Mouse (Mus musculus) stomach, embryonic 15.5 days (tissue): ENCODE measurements around the gene Olfml1. TPM values are rescaled to one million over a fixed set of nuclear protein-coding genes. Genes with fewer than 3 reads are reported as not detected.
A peak's percentile ranks its signal among the peaks of the same experiment; 100 is the strongest.

Experiments used
- ATAC-seq: fragments of 200-750 bp; cut with Nextera tagmentation; 2 replicates; pipeline ENCODE4 v1.8.0; 2017; ENCODE audit warnings: low read depth, moderate number of reproducible peaks, moderate TSS enrichment; ENCODE audit not compliant: insufficient read depth, low FRiP score
- H3K27ac ChIP-seq: fragments of 300-500 bp; sonication (generic); 2 replicates; pipeline ENCODE4 v1.5.1; 2015; ENCODE audit warnings: mild to moderate bottlenecking, inconsistent platforms
- H3K27me3 ChIP-seq: fragments of 300-500 bp; sonication (generic); replicated peaks from 2 replicates; pipeline ENCODE4 v1.6.1; 2015; ENCODE audit warnings: inconsistent platforms
- H3K36me3 ChIP-seq: fragments of 300-500 bp; sonication (generic); 2 replicates; pipeline ENCODE4 v1.6.1; 2015; ENCODE audit warnings: inconsistent platforms
- H3K4me1 ChIP-seq: fragments of 300-500 bp; sonication (generic); 2 replicates; pipeline ENCODE4 v1.6.1; 2015; ENCODE audit warnings: inconsistent platforms
- H3K4me2 ChIP-seq: fragments of 300-500 bp; sonication (generic); 2 replicates; pipeline ENCODE4 v1.6.1; 2015; ENCODE audit warnings: mild to moderate bottlenecking, inconsistent platforms
- H3K4me3 ChIP-seq: fragments of 300-500 bp; sonication (generic); replicated peaks from 2 replicates; pipeline ENCODE4 v1.5.1; 2015; ENCODE audit warnings: inconsistent platforms
- H3K9ac ChIP-seq: fragments of 300-500 bp; sonication (generic); 2 replicates; pipeline ENCODE4 v1.6.1; 2015; ENCODE audit warnings: inconsistent platforms
- H3K9me3 ChIP-seq: fragments of 300-500 bp; sonication (generic); 2 replicates; pipeline ENCODE4 v1.6.1; 2016; ENCODE audit warnings: inconsistent platforms
- whole genome bisulfite sequencing: fragments of 180-500 bp; shearing (Covaris S2); methylation state at CpG from one replicate; pipeline ENCODE4 v1.1.7; 2015; 5-methylcytosine and 5-hydroxymethylcytosine counted together
- polyA plus RNA-seq: library from polyadenylated mRNA; unstranded; fragments of >200 nt; fragmentation: Nextera tagmentation; extraction: Ambion mirVana; gene quantifications from 2 replicates; pipeline ENCODE4 v1.2.1, GENCODE M21; 2015

The Olfml1 gene
- polyA plus RNA-seq, 1 experiment from 2014 or later = 17.5 TPM

GRCm38 (mm10) chr7:107555906-107556305 lies 11.3 kb upstream of the Olfml1 start:
- H3K27me3 ChIP-seq = no peaks in the 10 kb centered on the region
- no peaks in the 10 kb centered on the region for H3K4me1 ChIP-seq
- no peak overlapping the region for H3K4me2 ChIP-seq
- no peak for ATAC-seq
- no peaks in the 10 kb centered on the region for H3K9me3 ChIP-seq
- H3K27ac ChIP-seq = no peak overlapping the region
- H3K4me3 ChIP-seq = no peak overlapping the region
- no peak overlapping the region for H3K9ac ChIP-seq
- H3K36me3 ChIP-seq = no peaks in the 10 kb centered on the region
- whole genome bisulfite sequencing = 88% methylated on average over 3 of the region's 3 CpGs

- Histone ChIP-seq H3K4me1 (no peaks in the 10 kb centered on the region), H3K36me3 (no peaks in the 10 kb centered on the region), H3K27ac (no peak overlapping the region), H3K9me3 (no peaks in the 10 kb centered on the region), H3K9ac (no peak overlapping the region), H3K4me2 (no peak overlapping the region), H3K4me3 (no peak overlapping the region), H3K27me3 (no peaks in the 10 kb centered on the region)
- ATAC-seq = no peak
- WGBS = 60% methylated on average over 2 of the region's 2 CpGs
Observed at GRCm38 (mm10) chr7:107560675-107561074, 6.6 kb upstream of the Olfml1 start.

DNA sequence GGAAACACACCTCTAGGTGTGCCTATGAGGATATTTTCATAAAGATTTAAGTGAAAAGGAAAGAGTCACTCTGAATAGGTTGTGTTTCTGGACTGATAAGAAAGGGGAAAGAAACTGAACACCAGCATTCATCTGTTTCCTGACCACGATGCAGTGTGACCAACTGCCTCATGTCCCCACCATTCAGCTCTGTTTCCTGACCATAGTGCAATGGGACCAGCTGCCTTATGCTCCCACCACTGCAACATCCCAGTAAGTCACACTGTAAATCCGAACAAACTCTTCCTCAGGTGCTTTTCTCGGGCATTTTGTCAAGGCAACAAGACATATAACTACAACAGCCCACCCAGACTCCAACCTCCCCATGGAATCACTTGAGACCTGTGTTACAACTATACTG lies 5.7 kb upstream of the Olfml1 start:
- Histone ChIP-seq H3K27ac (no peak overlapping the region), H3K4me2 (no peak overlapping the region), H3K4me1 (peaks cover 3% of the 10 kb centered on the region; the same call in 1 of the 2 replicates), H3K4me3 (no peak overlapping the region), H3K9ac (no peak overlapping the region), H3K36me3 (no peaks in the 10 kb centered on the region), H3K9me3 (no peaks in the 10 kb centered on the region), H3K27me3 (no peaks in the 10 kb centered on the region)
- 66% methylated on average over 3 of the region's 3 CpGs for WGBS
- no peak for ATAC-seq

GRCm38 (mm10) chr7:107563727-107564126 lies 3.5 kb upstream of the Olfml1 start:
- no peak for ATAC-seq
- H3K9me3 ChIP-seq = no peaks in the 10 kb centered on the region
- H3K27me3 ChIP-seq = no peaks in the 10 kb centered on the region
- H3K4me2 ChIP-seq = no peak overlapping the region
- no peaks in the 10 kb centered on the region for H3K36me3 ChIP-seq
- WGBS = 38% methylated on average over 2 of the region's 2 CpGs
- H3K4me1 ChIP-seq = peaks cover 4% of the 10 kb centered on the region; the same call in 1 of the 2 replicates
- H3K9ac ChIP-seq = no peak overlapping the region
- H3K27ac ChIP-seq = no peak overlapping the region
- H3K4me3 ChIP-seq = no peak overlapping the region

GRCm38 (mm10) chr7:107567674-107568073 lies 428 bp downstream of the Olfml1 start:
- peak overlapping the region; percentile 82 for H3K27ac ChIP-seq
- no peaks in the 10 kb centered on the region for H3K9me3 ChIP-seq
- H3K4me3 ChIP-seq = peak overlapping the region; percentile 41
- H3K36me3 ChIP-seq = peaks cover 7% of the 10 kb centered on the region; the same call in 1 of the 2 replicates
- peaks cover 6% of the 10 kb centered on the region; the same call in 1 of the 2 replicates for H3K4me1 ChIP-seq
- peak overlapping the region; percentile 54 for H3K4me2 ChIP-seq
- 45% methylated on average over 5 of the region's 5 CpGs for WGBS
- H3K9ac ChIP-seq = 0 out of 2 replicates have a peak overlapping the region, but pooled peaks have one; percentile 19
- no peaks in the 10 kb centered on the region for H3K27me3 ChIP-seq
- no peak for ATAC-seq

GRCm38 (mm10) chr7:107568971-107569370 lies 1.7 kb downstream of the Olfml1 start:
- no peak for ATAC-seq
- Histone ChIP-seq H3K36me3 (peaks cover 7% of the 10 kb centered on the region; the same call in 1 of the 2 replicates), H3K4me2 (peak overlapping the region; percentile 50), H3K9me3 (no peaks in the 10 kb centered on the region), H3K27ac (no peak overlapping the region), H3K27me3 (no peaks in the 10 kb centered on the region), H3K4me3 (peak overlapping the region; percentile 28), H3K4me1 (peaks cover 6% of the 10 kb centered on the region; the same call in 1 of the 2 replicates), H3K9ac (no peak overlapping the region)
- 44% methylated on average over 4 of the region's 4 CpGs for WGBS

GRCm38 (mm10) chr7:107573856-107574255 lies 6.6 kb downstream of the Olfml1 start:
- no peak overlapping the region for H3K4me2 ChIP-seq
- H3K27ac ChIP-seq = no peak overlapping the region
- no peaks in the 10 kb centered on the region for H3K9me3 ChIP-seq
- H3K4me3 ChIP-seq = no peak overlapping the region
- no peak overlapping the region for H3K9ac ChIP-seq
- 0 out of 2 replicates have a peak, but pooled peaks cover 2% of the 10 kb centered on the region for H3K4me1 ChIP-seq
- no peaks in the 10 kb centered on the region for H3K27me3 ChIP-seq
- ATAC-seq = no peak
- peaks cover 7% of the 10 kb centered on the region; the same call in 1 of the 2 replicates for H3K36me3 ChIP-seq
- WGBS = 67% methylated on average over 2 of the region's 2 CpGs

DNA sequence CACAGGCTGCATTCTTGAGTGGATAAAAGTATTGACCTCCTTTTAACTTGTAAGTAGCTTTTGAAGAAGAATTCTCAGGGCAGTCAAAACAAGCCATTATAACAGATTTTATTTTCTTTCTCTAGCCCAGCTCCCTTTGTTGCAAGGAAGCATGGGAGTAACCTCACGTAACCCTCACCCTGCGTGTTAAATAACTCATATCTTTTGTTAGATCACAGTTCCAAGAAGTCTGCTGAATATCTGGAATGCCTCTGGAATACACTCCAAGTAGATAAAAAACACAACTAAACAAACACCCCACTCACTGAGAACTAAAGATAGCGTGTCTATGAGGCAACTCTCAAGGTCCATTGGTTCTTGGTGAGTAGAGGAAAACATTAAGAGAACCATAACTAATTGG lies 7.0 kb downstream of the Olfml1 start:
- Histone ChIP-seq H3K9me3 (no peaks in the 10 kb centered on the region), H3K27ac (no peak overlapping the region), H3K9ac (no peak overlapping the region), H3K36me3 (peaks cover 7% of the 10 kb centered on the region; the same call in 1 of the 2 replicates), H3K27me3 (no peaks in the 10 kb centered on the region), H3K4me2 (no peak overlapping the region), H3K4me1 (no peaks in the 10 kb centered on the region), H3K4me3 (no peak overlapping the region)
- ATAC-seq = no peak
- WGBS = 77% methylated on average over 3 of the region's 3 CpGs

DNA sequence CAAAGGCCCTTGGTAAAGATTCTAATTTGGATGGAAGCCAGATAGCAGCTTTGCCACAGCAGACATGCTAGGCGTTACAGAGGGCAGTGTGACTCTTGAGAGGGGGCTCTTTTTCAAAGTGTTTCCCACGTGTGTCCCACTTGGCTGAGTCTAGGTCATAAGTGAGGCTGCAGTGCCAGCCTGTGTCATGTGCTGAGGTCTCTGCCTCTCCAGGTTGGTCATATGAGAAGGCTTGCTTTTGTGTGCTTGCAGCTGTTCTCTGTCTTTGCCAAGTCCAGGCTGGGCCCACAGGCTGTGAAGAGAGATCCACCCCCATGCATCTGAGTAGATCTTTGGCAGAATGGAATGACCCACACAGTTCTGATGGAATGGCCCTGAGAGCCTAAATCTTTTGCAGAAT lies 25.4 kb downstream of the Olfml1 start:
- no peak overlapping the region for H3K9ac ChIP-seq
- no peak overlapping the region for H3K4me3 ChIP-seq
- H3K36me3 ChIP-seq = no peaks in the 10 kb centered on the region; the same call in 1 of the 2 replicates
- H3K4me1 ChIP-seq = 0 out of 2 replicates have a peak, but pooled peaks cover 6% of the 10 kb centered on the region
- H3K27ac ChIP-seq = no peak overlapping the region
- no peak overlapping the region for H3K4me2 ChIP-seq
- no peaks in the 10 kb centered on the region for H3K27me3 ChIP-seq
- WGBS = 45% methylated on average over 2 of the region's 2 CpGs
- no peaks in the 10 kb centered on the region for H3K9me3 ChIP-seq
- ATAC-seq = no peak

- no peak for ATAC-seq
- 43% methylated on average over 7 of the region's 7 CpGs for WGBS
- Histone ChIP-seq H3K9me3 (no peaks in the 10 kb centered on the region), H3K4me1 (0 out of 2 replicates have a peak, but pooled peaks cover 6% of the 10 kb centered on the region), H3K36me3 (no peaks in the 10 kb centered on the region; the same call in 1 of the 2 replicates), H3K4me2 (peak overlapping the region; percentile 95), H3K4me3 (peak overlapping the region; percentile 60; the same call in 1 of the 2 replicates), H3K27ac (peak overlapping the region; percentile 77; the same call in 1 of the 2 replicates), H3K27me3 (no peaks in the 10 kb centered on the region), H3K9ac (no peak overlapping the region)
Observed at GRCm38 (mm10) chr7:107593904-107594303, 26.7 kb downstream of the Olfml1 start.

- ATAC-seq = peak; percentile 63
- Histone ChIP-seq H3K4me1 (0 out of 2 replicates have a peak, but pooled peaks cover 6% of the 10 kb centered on the region), H3K27ac (peak overlapping the region; percentile 77), H3K9ac (peak overlapping the region; percentile 25), H3K4me2 (peak overlapping the region; percentile 95), H3K27me3 (no peaks in the 10 kb centered on the region), H3K4me3 (peak overlapping the region; percentile 60), H3K9me3 (no peaks in the 10 kb centered on the region), H3K36me3 (no peaks in the 10 kb centered on the region; the same call in 1 of the 2 replicates)
- WGBS = 2% methylated on average over 16 of the region's 16 CpGs
Observed at GRCm38 (mm10) chr7:107594325-107594856, 27.1 kb downstream of the Olfml1 start.

GRCm38 (mm10) chr7:107594857-107595402 lies 27.7 kb downstream of the Olfml1 start, which contains the start of gene Ppfibp2:
Gene Ppfibp2, plus strand, starts transcription at chr7:107595207.
- peak; percentile 95 for ATAC-seq
- 0% methylated on average over 22 of the region's 24 CpGs for WGBS
- H3K4me1 ChIP-seq = 0 out of 2 replicates have a peak, but pooled peaks cover 6% of the 10 kb centered on the region
- peak within 1 kb of the TSS; percentile 77 for H3K27ac ChIP-seq
- peak within 1 kb of the TSS; percentile 25 for H3K9ac ChIP-seq
- no peaks in the 10 kb centered on the region; the same call in 1 of the 2 replicates for H3K36me3 ChIP-seq
- H3K9me3 ChIP-seq = no peaks in the 10 kb centered on the region
- H3K4me3 ChIP-seq = peak within 1 kb of the TSS; percentile 60
- H3K4me2 ChIP-seq = peak within 1 kb of the TSS; percentile 95
- no peaks in the 10 kb centered on the region for H3K27me3 ChIP-seq
